Mouse (Mus musculus) forebrain, embryonic 12.5 days (tissue): ENCODE measurements around the gene Bst2. TPM values are rescaled to one million over a fixed set of nuclear protein-coding genes. Genes with fewer than 3 reads are reported as not detected.
A peak's percentile ranks its signal among the peaks of the same experiment; 100 is the strongest.

Experiments used
- ATAC-seq: fragments of 200-750 bp; cut with Nextera tagmentation; 2 replicates; pipeline ENCODE4 v1.8.0; 2017; ENCODE audit warnings: moderate TSS enrichment; ENCODE audit not compliant: low FRiP score
- H3K27ac ChIP-seq: fragments of 300-500 bp; sonication (generic); 2 replicates; pipeline ENCODE4 v1.5.1; 2016; ENCODE audit warnings: mild to moderate bottlenecking
- H3K27me3 ChIP-seq: fragments of 300-500 bp; sonication (generic); 2 replicates; pipeline ENCODE4 v1.6.1; 2016; ENCODE audit warnings: mild to moderate bottlenecking
- H3K36me3 ChIP-seq: fragments of 300-500 bp; sonication (generic); replicated peaks from 2 replicates; pipeline ENCODE4 v1.6.1; 2016; ENCODE audit warnings: mild to moderate bottlenecking
- H3K4me1 ChIP-seq: fragments of 300-500 bp; sonication (generic); 2 replicates; pipeline ENCODE4 v1.6.1; 2016
- H3K4me2 ChIP-seq: fragments of 300-500 bp; sonication (generic); 2 replicates; pipeline ENCODE4 v1.6.1; 2016; ENCODE audit warnings: mild to moderate bottlenecking, moderate library complexity
- H3K4me3 ChIP-seq: fragments of 300-500 bp; sonication (generic); replicated peaks from 2 replicates; pipeline ENCODE4 v1.5.1; 2016; ENCODE audit warnings: mild to moderate bottlenecking
- H3K9ac ChIP-seq: fragments of 300-500 bp; sonication (generic); 2 replicates; pipeline ENCODE4 v1.6.1; 2016; ENCODE audit warnings: mild to moderate bottlenecking
- H3K9me3 ChIP-seq: fragments of 300-500 bp; sonication (generic); 2 replicates; pipeline ENCODE4 v1.6.1; 2016
- WGBS: fragments of 180-500 bp; shearing (Covaris S2); methylation state at CpG from one replicate; pipeline ENCODE4 v1.1.7; 2016; 5-methylcytosine and 5-hydroxymethylcytosine counted together
- polyA plus RNA-seq: library from polyadenylated mRNA; unstranded; fragments of >200 nt; fragmentation: Nextera tagmentation; extraction: Ambion mirVana; gene quantifications from 2 replicates; pipeline ENCODE4 v1.2.1, GENCODE M21; 2016

The Bst2 gene
- polyA plus RNA-seq, 1 experiment from 2014 or later: 8.5 TPM

GRCm38 (mm10) chr8:71558071-71558957 lies 21.1 kb upstream of the Bst2 start, which contains the start of gene Tmem221:
Gene Tmem221, minus strand, starts transcription at chr8:71558871.
- peaks cover 17% of the 10 kb centered on the region for H3K4me1 ChIP-seq
- no peaks in the 10 kb centered on the region for H3K9me3 ChIP-seq
- H3K27me3 ChIP-seq: peaks cover 96% of the 10 kb centered on the region
- no peak within 1 kb of the TSS for H3K27ac ChIP-seq
- H3K9ac ChIP-seq: no peak within 1 kb of the TSS
- WGBS: 4% methylated on average over 70 of the region's 70 CpGs
- H3K4me3 ChIP-seq: peak within 1 kb of the TSS; percentile 36
- ATAC-seq: no peak
- H3K36me3 ChIP-seq: no peaks in the 10 kb centered on the region
- peak within 1 kb of the TSS; percentile 50 for H3K4me2 ChIP-seq

- Histone ChIP-seq H3K36me3 (no peaks in the 10 kb centered on the region), H3K9ac (no peak overlapping the region), H3K9me3 (no peaks in the 10 kb centered on the region), H3K4me3 (no peak overlapping the region), H3K27me3 (peaks cover 59% of the 10 kb centered on the region), H3K4me2 (no peak overlapping the region), H3K27ac (no peak overlapping the region), H3K4me1 (peaks cover 11% of the 10 kb centered on the region)
- WGBS: 83% methylated on average over 2 of the region's 2 CpGs
- ATAC-seq: no peak
These were observed 17.4 kb upstream of the Bst2 start for GRCm38 (mm10) chr8:71554644-71555043.

GRCm38 (mm10) chr8:71554001-71554400 lies 16.7 kb upstream of the Bst2 start:
- Histone ChIP-seq H3K4me2 (no peak overlapping the region), H3K27me3 (peaks cover 53% of the 10 kb centered on the region), H3K9ac (no peak overlapping the region), H3K27ac (no peak overlapping the region), H3K4me3 (no peak overlapping the region), H3K36me3 (no peaks in the 10 kb centered on the region), H3K9me3 (no peaks in the 10 kb centered on the region), H3K4me1 (peaks cover 9% of the 10 kb centered on the region)
- ATAC-seq: no peak
- WGBS: 72% methylated on average over 6 of the region's 6 CpGs

GRCm38 (mm10) chr8:71552770-71553169 lies 15.5 kb upstream of the Bst2 start:
- no peak overlapping the region for H3K4me3 ChIP-seq
- peaks cover 9% of the 10 kb centered on the region for H3K36me3 ChIP-seq
- H3K9ac ChIP-seq: no peak overlapping the region
- no peak overlapping the region for H3K27ac ChIP-seq
- WGBS: 75% methylated on average over 6 of the region's 6 CpGs
- no peak for ATAC-seq
- H3K4me1 ChIP-seq: no peaks in the 10 kb centered on the region
- no peaks in the 10 kb centered on the region for H3K9me3 ChIP-seq
- H3K27me3 ChIP-seq: peaks cover 40% of the 10 kb centered on the region
- no peak overlapping the region for H3K4me2 ChIP-seq

GRCm38 (mm10) chr8:71550754-71551153 lies 13.5 kb upstream of the Bst2 start:
- WGBS: 68% methylated on average over 7 of the region's 7 CpGs
- H3K4me1 ChIP-seq: no peaks in the 10 kb centered on the region
- peaks cover 27% of the 10 kb centered on the region for H3K36me3 ChIP-seq
- peaks cover 20% of the 10 kb centered on the region for H3K27me3 ChIP-seq
- H3K4me2 ChIP-seq: no peak overlapping the region
- H3K9ac ChIP-seq: no peak overlapping the region
- no peak overlapping the region for H3K27ac ChIP-seq
- no peaks in the 10 kb centered on the region for H3K9me3 ChIP-seq
- no peak overlapping the region for H3K4me3 ChIP-seq
- no peak for ATAC-seq

- Histone ChIP-seq H3K9ac (no peak overlapping the region), H3K4me3 (no peak overlapping the region), H3K36me3 (peaks cover 34% of the 10 kb centered on the region), H3K4me2 (no peak overlapping the region), H3K9me3 (no peaks in the 10 kb centered on the region), H3K4me1 (peaks cover 9% of the 10 kb centered on the region), H3K27me3 (no peaks in the 10 kb centered on the region), H3K27ac (no peak overlapping the region)
- no peak for ATAC-seq
- 89% methylated on average over 7 of the region's 7 CpGs for WGBS
These were observed 10.3 kb upstream of the Bst2 start for GRCm38 (mm10) chr8:71547590-71547989.

- no peak for ATAC-seq
These were observed 7.8 kb upstream of the Bst2 start for GRCm38 (mm10) chr8:71545053-71545452.

GRCm38 (mm10) chr8:71543755-71544154 lies 6.5 kb upstream of the Bst2 start:
- Histone ChIP-seq H3K27me3 (peaks cover 12% of the 10 kb centered on the region), H3K4me3 (peak overlapping the region; percentile 84), H3K27ac (no peak overlapping the region), H3K4me2 (peak overlapping the region; percentile 70), H3K9ac (peak overlapping the region; percentile 70; the same call in 1 of the 2 replicates), H3K36me3 (peaks cover 32% of the 10 kb centered on the region), H3K4me1 (peaks cover 9% of the 10 kb centered on the region), H3K9me3 (no peaks in the 10 kb centered on the region)
- no peak for ATAC-seq
- 90% methylated on average over 9 of the region's 9 CpGs for WGBS

More at GRCm38 (mm10) chr8:71545053-71545452, 7.8 kb upstream of the Bst2 start:
- 0 out of 2 replicates have a peak, but pooled peaks cover 3% of the 10 kb centered on the region for H3K27me3 ChIP-seq
- H3K9me3 ChIP-seq: no peaks in the 10 kb centered on the region
- 89% methylated on average over 11 of the region's 11 CpGs for WGBS
- H3K4me3 ChIP-seq: no peak overlapping the region
- H3K4me1 ChIP-seq: peaks cover 9% of the 10 kb centered on the region
- no peak overlapping the region for H3K9ac ChIP-seq
- no peak overlapping the region for H3K27ac ChIP-seq
- peaks cover 34% of the 10 kb centered on the region for H3K36me3 ChIP-seq
- H3K4me2 ChIP-seq: no peak overlapping the region

- Histone ChIP-seq H3K9ac (peak within 1 kb of the TSS; percentile 70), H3K9me3 (no peaks in the 10 kb centered on the region), H3K36me3 (peaks cover 25% of the 10 kb centered on the region), H3K27me3 (peaks cover 22% of the 10 kb centered on the region), H3K4me1 (peaks cover 10% of the 10 kb centered on the region), H3K4me2 (peak within 1 kb of the TSS; percentile 70), H3K4me3 (peak within 1 kb of the TSS; percentile 84), H3K27ac (peak within 1 kb of the TSS; percentile 47; the same call in 1 of the 2 replicates)
- peak; percentile 97 for ATAC-seq
- under 1% methylated on average over 49 of the region's 55 CpGs for WGBS
These were observed 5.5 kb upstream of the Bst2 start, which contains the start of gene Mvb12a for GRCm38 (mm10) chr8:71542632-71543343. Gene Mvb12a, plus strand, starts transcription at chr8:71542922.

- WGBS: 74% methylated on average over 5 of the region's 5 CpGs
- Histone ChIP-seq H3K9ac (no peak overlapping the region), H3K27ac (no peak overlapping the region), H3K4me1 (peaks cover 9% of the 10 kb centered on the region; the same call in 1 of the 2 replicates), H3K27me3 (peaks cover 55% of the 10 kb centered on the region), H3K4me3 (no peak overlapping the region), H3K4me2 (no peak overlapping the region), H3K9me3 (no peaks in the 10 kb centered on the region), H3K36me3 (no peaks in the 10 kb centered on the region)
- ATAC-seq: no peak
These were observed 1.6 kb downstream of the Bst2 start for GRCm38 (mm10) chr8:71535663-71536062.

GRCm38 (mm10) chr8:71534263-71534810 lies 2.9 kb downstream of the Bst2 start:
- Histone ChIP-seq H3K9ac (no peak overlapping the region), H3K4me1 (peaks cover 9% of the 10 kb centered on the region; the same call in 1 of the 2 replicates), H3K4me2 (no peak overlapping the region), H3K36me3 (no peaks in the 10 kb centered on the region), H3K27me3 (peaks cover 50% of the 10 kb centered on the region), H3K4me3 (no peak overlapping the region), H3K9me3 (no peaks in the 10 kb centered on the region), H3K27ac (no peak overlapping the region)
- 42% methylated on average over 3 of the region's 3 CpGs for WGBS
- no peak for ATAC-seq
